Mouse (Mus musculus) heart, postnatal 14 days (tissue): ENCODE data around the gene Tmem211. TPM values are rescaled to one million over a fixed set of nuclear protein-coding genes. Genes with fewer than 3 reads are reported as not detected.
A peak's percentile ranks its signal among the peaks of the same experiment; 100 is the strongest.

Experiments used
- DNase-seq, 2 experiments: peaks; one replicate each; pipeline ENCODE4 v3.0.0; 2021 to 2022
- intact Hi-C: fragments of 180-260 bp; cut with DNase I; formaldehyde crosslinking; loops from one replicate; pipeline ENCODE4 v1.15.1; 2025
- total RNA-seq, 2 experiments: library from RNA; stranded (reverse); gene quantifications; 2 replicates each; pipeline ENCODE4 v1.2.3; 2021

Tmem211 gene
- total RNA-seq, 2 experiments from 2014 or later, result not detected

GRCm38 (mm10) chr5:113268246-113268645 is 41.5 kb downstream of the Tmem211 start:
- intact Hi-C loops, result no loop called here
- DNase-seq, result no peak

GRCm38 (mm10) chr5:113270043-113270442 is 43.3 kb downstream of the Tmem211 start:
- intact Hi-C loops, result no loop called here

GRCm38 (mm10) chr5:113271207-113271811 is 44.6 kb downstream of the Tmem211 start:
- peak in 1 of 2 experiments; percentile 25 for DNase-seq
- intact Hi-C loops, result no loop called here

More at GRCm38 (mm10) chr5:113270043-113270442, 43.3 kb downstream of the Tmem211 start:
- DNase-seq, result no peak

GRCm38 (mm10) chr5:113275839-113276238 is 49.1 kb downstream of the Tmem211 start:
- intact Hi-C loops, result no loop called here
- DNase-seq, result no peak

- no peak for DNase-seq
- intact Hi-C loops, result no loop called here
These were observed 53.6 kb downstream of the Tmem211 start for GRCm38 (mm10) chr5:113280138-113280856.

GRCm38 (mm10) chr5:113281557-113281956 is 54.8 kb downstream of the Tmem211 start:
- intact Hi-C loops, result no loop called here
- no peak for DNase-seq

GRCm38 (mm10) chr5:113283726-113284125 is 57.0 kb downstream of the Tmem211 start:
- intact Hi-C loops, result no loop called here
- no peak for DNase-seq

- no peak for DNase-seq
- intact Hi-C loops, result no loop called here
These were observed 58.8 kb downstream of the Tmem211 start for GRCm38 (mm10) chr5:113285541-113285940.

- intact Hi-C loops, result no loop called here
- no peak for DNase-seq
These were observed 59.3 kb downstream of the Tmem211 start for GRCm38 (mm10) chr5:113286048-113286447.

- peak; percentile 40 to 58 for DNase-seq
- intact Hi-C loops, result no loop called here
These were observed 60.1 kb downstream of the Tmem211 start for GRCm38 (mm10) chr5:113286591-113287520.

- intact Hi-C loops, result no loop called here
- no peak for DNase-seq
These were observed 61.1 kb downstream of the Tmem211 start for GRCm38 (mm10) chr5:113287762-113288161.

GRCm38 (mm10) chr5:113288490-113288889 is 61.8 kb downstream of the Tmem211 start:
- intact Hi-C loops, result no loop called here

More at GRCm38 (mm10) chr5:113288490-113288889, 61.8 kb downstream of the Tmem211 start:
- no peak for DNase-seq

Other genes with a start within 250 kb of the Tmem211 start
- 1 to 10 TPM; 8.5 to 9.3 TPM for gene Grk3, start 211.1 kb upstream of the Tmem211 start, total RNA-seq
- gene Crybb2, start 156.8 kb upstream of the Tmem211 start, total RNA-seq, result not detected
- gene Crybb3, start 145.3 kb upstream of the Tmem211 start, total RNA-seq, result 1 to 10 TPM; 2.8 to 2.9 TPM
- 10 to 100 TPM; 33.9 to 35.3 TPM for gene 2900026A02Rik, start 5.7 kb upstream of the Tmem211 start, total RNA-seq
- under 1 TPM; 0.60 to 0.63 TPM for gene Sgsm1, start 83.9 kb downstream of the Tmem211 start, total RNA-seq
- not detected for gene Aym1, start 130.4 kb downstream of the Tmem211 start, total RNA-seq